In genomic region chr14:52414273-52414672, GRCm38 (mm10) we compare ENCODE assay signal across 21 mouse cellular contexts. TPM values are rescaled to one million over a fixed set of nuclear protein-coding genes. Genes with fewer than 3 reads are reported as not detected.
"Had no signal": no experiment of that assay in that cellular context is flagged by ENCODE, and none has a peak within 500 bp of the region (broad histone marks: within the 10 kb centered on the region; RNA-seq: fewer than 3 reads in every experiment).

Olfr1510 (minus strand) TSS chr14:52414373.

- DNase-seq: cerebellum, adult 8-10 months; cerebellum, adult 9-10 months; cerebellum, adult 9-11 months; cerebellum, postnatal 10 days; cerebellum, postnatal 14 days; cerebellum, postnatal 25 days; cerebellum, postnatal 36 days; embryo, embryonic 11 days; forebrain, postnatal 0 days; gastrocnemius, adult 2 months; gastrocnemius, postnatal 10 days; gastrocnemius, postnatal 14 days; gastrocnemius, postnatal 25 days; gastrocnemius, postnatal 36 days; heart, adult 2 months had no signal

RNA-seq across cellular contexts. Expression of gene Olfr1510, which starts in this region (rescaled TPM):
- total RNA-seq: common myeloid progenitor, adult 5-6 weeks; forebrain, postnatal 0 days; gastrocnemius, adult 18-20 months; gastrocnemius, adult 2 months; gastrocnemius, adult 8-10 months; gastrocnemius, postnatal 10 days; gastrocnemius, postnatal 14 days; gastrocnemius, postnatal 25 days; gastrocnemius, postnatal 36 days; gastrocnemius, postnatal 4 days; granulocyte monocyte progenitor cell, adult 5-6 weeks; heart, adult 2 months; heart, adult 8-10 months had no signal
